Mouse (Mus musculus): ENCODE measurements at regions not wholly inside any gene's neighbourhood (a gene's known extent, or its start where the extent isn't known, plus 50 kb on each side); places are given as distances from the start of the nearest gene placed in this dataset.

DNA sequence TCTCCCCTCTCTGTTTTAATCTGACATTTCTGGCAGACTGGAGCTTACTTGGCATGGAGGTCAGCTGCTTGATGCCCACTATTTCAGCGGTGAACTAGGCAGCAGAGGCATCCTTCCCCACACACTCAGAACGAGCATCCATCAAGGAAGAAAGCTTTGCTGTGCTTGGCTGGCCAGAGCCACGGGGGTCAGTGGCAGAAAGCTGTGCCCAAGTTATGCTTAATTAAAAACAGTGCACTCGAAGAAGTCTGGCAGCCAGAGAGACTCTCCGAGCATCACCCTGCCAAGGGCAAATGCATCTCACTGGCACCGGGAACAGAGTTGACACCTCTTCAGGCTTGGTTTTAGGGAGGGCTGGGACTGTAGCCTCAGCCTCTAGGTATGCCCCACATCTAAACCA is 168.3 kb downstream of the Gm45692 start:
- no peak for DNase-seq (ENCODE audit: low read depth, low spot score)

DNA sequence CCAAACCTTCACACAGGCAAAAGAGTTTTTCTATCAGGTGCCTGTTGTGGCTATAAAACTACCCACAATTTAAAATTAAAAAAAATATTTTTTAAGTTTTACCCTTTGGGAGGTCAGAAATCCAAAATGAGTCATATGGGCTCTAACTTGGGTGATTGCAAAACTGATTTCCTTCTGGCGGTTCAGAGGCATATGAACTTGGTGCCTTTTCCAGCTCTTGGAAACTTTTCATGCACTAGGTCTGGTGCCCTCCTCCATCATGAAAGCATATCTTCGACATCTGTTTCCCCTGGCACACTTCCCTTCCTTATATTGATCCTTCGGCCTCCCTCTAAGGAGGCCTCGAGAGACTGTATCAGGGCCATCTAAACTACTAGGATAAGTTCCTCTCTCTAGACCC is 168.8 kb downstream of the Gm45692 start:
- DNase-seq (ENCODE audit: low read depth, low spot score): no peak

DNA sequence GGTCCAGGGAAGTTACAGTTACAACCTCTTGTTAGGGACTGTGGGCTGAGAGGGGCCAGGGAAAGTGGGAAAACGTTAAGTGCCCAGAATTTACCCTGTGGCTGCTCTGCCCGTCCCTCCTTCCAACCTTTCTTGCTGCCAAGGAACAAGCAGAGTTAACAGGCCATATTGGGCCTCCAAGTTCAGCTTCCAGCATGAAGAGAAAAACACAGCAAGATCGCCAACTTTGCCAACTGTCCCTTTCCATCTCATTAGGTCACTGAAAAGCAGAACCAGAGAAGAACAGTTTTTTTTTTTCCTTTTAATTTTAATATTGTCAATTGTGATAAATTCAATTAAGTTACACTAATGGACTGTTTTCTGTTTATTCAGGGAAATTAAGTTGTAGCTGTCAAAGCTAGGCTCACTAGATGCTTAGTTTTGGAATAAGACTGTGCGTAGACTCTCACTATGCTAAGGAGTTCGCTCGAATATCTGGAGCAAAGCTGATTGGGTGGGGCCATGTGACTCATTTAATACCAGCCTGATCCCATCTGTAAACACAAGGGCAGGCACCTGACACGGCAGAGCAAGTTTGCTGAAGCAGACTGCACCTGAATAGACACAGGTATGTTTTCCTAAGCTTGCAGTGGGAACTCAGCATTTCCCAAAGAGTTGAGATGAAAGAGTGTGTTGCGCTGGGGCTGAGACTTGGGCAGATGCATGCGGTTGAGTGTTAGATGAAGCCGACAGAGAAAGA is 178.9 kb downstream of the Gm45692 start:
- DNase-seq (ENCODE audit: low read depth, low spot score): no peak

DNA sequence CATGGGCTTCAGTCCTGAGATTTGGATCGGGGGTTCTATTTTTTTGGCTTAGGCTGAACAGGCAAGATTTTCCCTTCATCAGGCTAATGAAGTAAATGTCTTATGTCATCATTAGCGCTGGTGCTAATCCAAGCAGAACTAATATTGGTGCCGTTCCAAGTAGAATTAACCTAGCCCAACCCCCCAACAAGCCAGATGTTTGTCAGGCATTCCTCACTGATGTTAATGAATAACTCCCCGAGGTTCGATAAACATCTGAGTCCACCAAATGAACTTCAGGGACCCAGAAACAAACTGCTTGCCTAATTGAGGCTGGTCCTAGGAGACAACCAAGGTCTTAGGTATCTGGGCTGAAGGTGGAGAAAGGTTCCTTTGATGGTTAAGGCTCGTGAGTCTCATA is 180.9 kb downstream of the Gm45692 start:
- no peak for DNase-seq (ENCODE audit: low read depth, low spot score)

DNA sequence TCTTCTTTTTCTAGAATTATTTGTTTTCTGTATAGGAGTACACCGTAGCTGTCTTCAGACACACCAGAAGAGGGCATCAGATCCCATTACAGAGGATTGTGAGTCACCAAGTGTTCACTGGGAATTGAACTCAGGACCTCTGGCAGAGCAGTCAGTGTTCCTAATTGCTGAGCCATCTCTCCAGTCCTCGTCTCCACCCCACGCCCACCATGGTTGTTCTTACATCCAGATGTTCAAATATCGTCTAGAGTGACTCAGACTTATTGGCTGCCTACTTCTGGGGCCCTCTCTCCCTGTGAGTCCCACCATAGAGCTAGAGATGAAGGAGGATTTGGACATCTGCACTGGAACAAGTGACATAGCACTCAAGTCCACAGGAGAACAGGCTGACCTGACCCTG is 182.6 kb downstream of the Gm45692 start:
- DNase-seq (ENCODE audit: low read depth, low spot score): no peak

DNA sequence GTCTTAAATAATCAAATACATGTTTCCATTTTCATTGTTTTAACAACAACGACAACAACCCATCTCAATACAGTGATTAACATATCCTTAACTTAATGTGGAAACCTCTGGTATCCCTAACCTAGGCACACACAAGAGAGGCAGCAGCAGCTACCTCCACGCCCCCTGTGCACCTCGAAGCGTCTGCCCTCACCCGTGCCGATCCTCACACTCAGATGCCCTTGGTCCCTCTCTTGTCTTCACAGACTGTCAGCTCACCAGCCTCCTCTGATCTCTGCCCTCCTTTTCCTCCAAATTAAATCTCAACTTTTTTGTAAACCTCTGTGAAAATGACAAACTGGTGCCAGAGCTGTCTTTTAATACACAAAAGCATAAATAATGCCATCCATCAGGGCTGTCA is 185.2 kb downstream of the Gm45692 start:
- DNase-seq (ENCODE audit: low read depth, low spot score): no peak

DNA sequence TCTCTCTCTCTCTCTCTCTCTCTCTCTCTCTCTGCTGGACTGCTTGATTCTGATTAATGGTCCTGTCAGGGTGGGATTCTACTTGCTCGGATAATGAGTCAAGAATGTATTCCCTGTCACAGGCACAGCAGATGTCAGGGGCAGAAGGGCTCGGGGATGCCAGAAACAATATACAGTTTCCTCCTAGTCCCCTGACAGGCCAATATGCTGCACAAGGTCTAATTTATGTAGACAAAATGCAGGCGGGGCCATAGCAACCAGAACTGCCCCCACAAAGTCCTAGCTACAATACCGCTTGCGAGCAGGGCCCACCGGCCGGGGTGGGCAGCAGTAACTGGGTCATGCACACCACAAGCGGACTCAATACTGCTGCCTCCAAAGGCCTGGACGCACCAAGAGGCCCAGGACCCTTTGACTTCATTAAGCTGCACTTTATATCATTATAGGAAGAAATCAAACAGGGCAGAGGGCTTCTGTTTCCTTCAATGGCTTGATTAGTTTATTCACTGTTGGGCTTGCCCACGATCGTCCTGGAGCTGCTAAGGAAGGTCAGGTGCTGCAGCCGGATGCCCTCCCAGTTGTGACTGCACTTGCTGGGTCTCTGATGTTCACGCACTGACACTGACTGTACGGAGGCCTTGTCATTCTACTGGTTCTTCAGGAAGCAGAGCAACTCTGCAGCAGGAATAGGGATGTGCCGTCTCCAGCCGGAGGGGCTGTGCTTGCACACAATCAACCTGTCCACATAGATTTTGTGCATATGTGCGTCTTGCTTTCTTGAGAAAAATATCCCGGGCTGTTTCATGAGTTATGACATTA is 185.9 kb downstream of the Gm45692 start:
- no peak for DNase-seq (ENCODE audit: low read depth, low spot score)

DNA sequence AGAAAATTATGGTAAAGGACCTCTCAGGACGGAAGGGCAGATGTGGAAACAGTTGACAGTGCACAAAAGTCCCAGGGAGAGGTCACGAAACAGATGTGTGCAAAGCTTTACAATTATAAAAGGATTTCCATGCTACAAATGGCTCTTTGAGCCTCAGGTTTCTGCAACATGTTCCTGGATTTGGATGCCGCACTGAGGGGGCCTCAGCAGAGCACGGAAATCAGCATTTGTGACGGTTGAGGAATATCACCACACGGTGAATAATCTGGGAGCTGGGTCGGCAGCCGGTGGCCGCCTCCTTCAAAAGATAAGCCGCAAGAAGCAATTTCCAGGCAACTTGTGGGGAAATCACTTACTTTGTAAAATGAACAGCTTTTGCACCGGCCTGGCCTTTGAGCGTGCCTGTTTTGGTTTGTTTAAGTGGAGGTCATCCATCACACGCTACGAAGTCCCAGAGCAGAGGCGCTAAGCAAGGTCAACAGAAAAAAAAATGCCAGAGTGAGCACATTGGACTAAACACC is 188.8 kb downstream of the Gm45692 start:
- no peak for DNase-seq (ENCODE audit: low read depth, low spot score)

DNA sequence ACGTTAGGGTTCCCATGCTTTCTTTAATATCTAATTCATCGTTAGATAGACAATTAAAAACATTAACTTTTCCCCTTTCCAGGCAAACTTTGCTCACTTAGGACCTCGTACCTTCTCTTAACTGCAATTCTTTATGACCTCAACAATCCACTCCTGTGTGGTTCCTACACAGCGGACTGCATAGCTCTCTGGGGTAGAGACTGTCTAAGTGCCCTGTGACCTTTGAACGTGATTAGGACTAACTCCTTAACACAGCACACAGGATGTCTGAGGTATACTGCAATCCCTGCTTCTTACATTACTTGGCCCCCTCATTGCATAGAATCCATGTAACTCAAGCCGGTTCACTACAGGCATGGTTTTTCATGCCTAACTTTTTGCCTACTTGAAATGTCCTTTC is 190.4 kb downstream of the Gm45692 start:
- DNase-seq (ENCODE audit: low read depth, low spot score): no peak

DNA sequence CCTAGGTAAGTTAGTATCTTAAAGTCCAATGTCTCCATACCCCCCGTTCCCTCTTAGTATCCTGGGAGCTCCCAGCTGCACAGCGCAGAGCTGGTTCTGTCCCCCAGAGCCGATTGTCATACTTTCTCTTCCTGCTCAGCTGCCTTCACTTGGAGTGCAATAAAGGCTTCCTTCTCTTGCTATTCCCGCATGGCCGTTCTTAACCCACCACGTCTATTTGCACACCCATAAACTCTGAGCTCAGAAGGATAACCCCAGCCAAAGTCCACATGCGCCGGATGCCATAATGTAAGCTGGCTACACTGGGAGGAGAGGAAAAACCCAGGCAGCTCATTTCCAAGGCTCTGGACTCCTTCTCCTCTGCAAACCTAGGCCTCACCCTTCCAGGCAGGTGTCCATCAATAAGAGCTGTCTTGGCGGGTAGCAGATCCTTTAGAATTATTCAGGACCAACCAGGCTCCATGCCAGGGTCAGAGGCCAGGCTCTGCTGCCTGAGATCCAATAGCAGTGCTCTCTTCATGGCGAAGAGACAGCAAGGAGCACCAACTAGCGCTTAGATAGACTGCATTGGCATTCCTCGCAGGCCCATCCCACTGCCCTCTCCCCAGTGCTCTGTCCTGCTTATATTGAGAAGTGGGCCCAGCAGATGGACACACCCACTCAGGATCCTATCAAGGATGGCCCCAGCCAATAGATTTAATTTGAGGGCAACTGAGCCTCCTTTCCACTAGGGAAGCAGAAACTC is 204.4 kb downstream of the Gm45692 start:
- DNase-seq (ENCODE audit: low read depth, low spot score): no peak

DNA sequence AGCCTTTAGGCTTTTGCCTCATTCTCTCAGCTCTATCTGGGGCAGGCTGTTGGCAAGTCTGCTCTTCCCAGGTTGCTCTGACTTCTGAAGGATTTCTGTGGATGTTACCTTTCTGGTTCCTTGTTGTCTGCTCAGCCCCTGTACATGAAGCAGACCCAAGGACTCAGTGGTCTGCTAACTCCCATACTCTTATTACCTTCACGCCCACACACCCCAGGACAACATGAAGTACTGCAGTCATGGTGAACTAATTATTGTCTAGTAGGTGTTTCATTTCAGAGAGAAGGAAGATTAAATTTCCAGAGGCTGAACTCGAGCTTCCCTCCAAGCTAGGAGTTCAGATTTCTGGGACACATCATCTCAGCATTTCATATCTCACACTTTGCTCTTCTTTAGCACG is 205.3 kb downstream of the Gm45692 start:
- DNase-seq (ENCODE audit: low read depth, low spot score): no peak

DNA sequence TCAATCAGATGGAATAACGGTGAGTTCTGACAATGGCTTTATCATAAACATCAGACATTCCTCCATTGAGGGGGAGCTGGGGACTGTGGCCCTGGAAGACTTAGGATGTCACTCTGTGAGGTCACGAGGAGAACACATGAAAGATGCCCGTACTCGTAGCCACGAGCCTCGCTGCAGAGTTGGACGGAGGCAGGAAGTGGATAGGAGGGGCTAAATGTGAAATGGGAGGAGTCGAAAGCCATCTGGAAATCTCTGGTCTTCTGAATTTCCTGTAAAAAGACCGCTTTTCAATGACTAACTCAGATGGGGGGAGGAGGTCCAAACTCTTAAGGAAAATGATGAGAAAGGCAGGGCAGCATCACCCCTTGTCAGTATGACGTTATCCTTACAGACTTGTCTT is 210.5 kb downstream of the Gm45692 start:
- no peak for DNase-seq (ENCODE audit: low read depth, low spot score)

DNA sequence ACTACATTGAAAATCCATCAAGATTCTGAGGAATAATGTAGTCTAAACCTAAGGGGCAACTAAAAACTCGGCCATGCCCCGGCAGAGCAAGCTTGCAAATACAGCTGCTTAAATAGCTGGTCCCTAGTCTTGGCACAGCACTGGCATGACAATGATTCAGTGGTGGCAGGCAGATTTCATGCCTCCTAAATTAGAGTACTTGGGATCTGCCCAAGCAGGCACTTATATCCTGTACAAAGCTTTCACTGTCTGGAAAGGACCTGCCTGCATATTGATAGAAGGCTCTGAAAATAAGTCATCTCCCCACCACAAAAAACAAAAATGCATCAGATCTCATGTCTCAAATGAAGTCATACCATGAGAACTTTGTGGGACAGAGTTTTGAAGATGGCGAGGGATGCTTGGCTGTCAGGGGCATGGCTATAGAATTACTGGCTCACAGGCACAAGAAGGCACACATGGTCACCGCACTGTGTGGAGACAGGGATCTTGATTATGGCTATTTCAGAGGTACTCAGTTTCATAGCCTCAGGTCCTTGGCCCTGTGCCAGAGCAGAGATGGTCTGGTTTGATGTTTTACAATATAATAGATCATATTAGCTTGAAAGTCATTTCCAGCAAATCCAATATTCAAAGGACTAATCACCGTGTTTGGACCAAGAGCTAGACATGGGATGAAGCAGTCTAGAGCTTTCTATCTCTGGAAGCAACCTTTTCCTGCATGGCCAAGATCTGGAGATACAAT is 217.7 kb downstream of the Gm45692 start:
- DNase-seq (ENCODE audit: low read depth, low spot score): peak; percentile 34

DNA sequence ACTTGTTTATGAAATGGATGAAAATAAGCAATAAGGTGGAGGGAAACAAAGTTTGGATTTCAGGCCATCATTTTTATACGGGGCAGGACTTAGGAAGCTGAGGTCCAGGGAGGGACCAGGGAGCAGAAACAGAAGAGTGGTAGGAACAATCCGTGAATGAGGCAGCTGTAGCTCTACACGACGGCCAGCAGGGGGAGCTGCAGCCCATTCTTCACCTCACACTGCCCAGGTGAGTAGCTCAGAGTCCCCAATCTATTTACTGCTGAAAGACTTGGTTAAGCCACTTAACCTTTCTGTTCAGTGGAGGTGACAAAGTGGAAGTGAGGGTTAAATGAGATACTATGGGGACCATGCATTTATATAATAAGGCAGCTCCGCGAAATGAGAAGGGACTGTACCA is 225.7 kb downstream of the Gm45692 start:
- DNase-seq (ENCODE audit: low read depth, low spot score): peak; percentile 75

DNA sequence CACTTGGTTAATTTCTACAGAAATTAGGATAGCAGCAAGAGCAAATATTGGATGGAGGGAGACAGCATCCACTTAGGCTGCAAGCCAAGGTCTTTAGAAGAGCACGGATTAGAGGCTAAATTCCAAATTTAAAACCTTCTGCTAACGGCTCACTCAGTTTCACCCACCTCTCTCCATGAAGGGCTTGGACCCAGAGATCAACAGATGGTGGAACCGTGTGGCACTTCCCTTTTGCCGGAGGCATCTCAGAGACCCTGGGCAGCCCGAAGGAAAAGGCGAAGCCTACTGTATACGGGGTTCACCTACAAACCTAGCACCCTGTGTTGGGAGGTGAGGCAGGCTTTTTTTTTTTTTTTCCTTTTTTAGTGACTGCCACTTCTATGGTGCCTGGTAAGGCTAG is 229.9 kb downstream of the Gm45692 start:
- DNase-seq (ENCODE audit: low read depth, low spot score): peak; percentile 81

DNA sequence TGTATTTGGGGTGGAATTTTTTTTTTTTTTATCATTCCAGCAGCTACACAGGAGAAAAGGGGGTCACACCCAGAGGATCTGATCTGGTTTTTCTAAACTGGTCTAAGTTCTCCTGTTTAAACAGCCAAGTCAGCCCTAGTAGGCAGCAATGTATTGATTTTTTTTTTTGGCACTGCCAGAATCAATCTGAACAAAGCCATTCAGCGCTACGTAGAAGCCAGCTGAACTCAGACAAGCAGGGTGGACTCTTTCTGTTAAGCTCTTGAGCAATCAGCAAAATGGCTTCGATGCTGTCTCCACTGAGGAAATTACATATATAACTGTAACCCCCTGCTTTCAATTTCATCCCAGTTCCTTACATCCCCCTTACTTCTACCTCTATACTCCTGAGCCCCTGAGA is 230.5 kb downstream of the Gm45692 start:
- no peak for DNase-seq (ENCODE audit: low read depth, low spot score)

DNA sequence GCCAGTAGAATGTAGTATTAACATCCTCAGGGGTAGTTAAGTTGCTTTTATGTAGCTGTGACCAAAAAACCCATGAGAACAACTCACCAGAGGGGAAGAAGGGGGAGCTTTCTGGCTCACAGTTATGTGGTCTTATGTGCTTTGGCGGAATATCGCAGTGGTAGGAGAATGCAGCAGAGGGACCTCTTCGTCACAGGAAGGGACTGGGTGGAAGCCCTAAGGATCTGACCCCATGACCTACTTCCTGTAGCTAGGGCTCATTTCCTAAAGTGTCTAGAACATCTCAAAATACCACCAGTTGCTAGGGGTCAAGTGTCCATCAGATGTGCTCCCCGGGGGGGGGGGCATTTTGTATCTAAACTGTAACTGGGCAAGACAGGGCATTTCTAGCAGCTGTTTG is 231.3 kb downstream of the Gm45692 start:
- DNase-seq (ENCODE audit: low read depth, low spot score): no peak

DNA sequence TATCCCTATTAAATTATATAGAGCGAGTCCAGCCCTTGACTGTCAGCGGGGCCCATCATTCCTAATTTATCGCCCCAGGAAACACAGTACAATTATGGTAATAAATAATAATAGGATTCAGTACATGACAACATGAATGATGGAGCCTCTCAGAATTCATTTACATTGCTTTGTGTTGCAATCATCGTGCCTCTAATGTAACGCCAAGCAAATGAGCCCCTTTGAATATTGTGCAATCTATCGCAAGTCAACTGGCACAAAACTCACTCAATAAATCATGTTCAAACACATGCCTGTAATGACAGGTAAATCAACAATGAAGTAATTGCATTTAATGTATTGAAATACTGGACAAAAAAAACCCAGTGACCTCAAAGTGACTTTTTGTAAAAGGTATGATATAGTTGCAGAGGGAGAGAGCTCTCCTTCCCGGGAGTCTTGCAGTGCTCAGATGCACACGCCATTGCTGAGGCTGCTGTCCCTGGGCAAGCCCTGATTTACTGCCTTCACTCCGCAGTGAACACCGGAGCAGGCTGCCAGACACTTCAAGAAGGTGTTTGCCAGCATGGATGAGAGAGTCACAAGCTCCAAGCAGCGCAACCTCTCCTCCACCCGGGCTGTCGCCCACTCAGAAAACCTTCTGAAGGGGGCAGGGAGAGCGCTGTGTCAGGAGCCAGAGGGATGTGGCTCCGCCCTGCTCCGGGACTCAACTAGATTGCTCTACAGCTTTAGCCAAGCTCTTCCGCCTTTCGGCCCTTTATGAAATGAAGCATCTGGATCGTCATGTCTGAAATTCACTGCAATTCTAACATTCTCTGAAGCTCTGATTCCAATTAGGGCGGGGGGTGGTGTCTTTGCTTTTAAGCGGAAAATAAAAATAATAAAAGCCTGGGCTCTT is 232.6 kb downstream of the Gm45692 start:
- peak; percentile 77 for DNase-seq (ENCODE audit: low read depth, low spot score)

DNA sequence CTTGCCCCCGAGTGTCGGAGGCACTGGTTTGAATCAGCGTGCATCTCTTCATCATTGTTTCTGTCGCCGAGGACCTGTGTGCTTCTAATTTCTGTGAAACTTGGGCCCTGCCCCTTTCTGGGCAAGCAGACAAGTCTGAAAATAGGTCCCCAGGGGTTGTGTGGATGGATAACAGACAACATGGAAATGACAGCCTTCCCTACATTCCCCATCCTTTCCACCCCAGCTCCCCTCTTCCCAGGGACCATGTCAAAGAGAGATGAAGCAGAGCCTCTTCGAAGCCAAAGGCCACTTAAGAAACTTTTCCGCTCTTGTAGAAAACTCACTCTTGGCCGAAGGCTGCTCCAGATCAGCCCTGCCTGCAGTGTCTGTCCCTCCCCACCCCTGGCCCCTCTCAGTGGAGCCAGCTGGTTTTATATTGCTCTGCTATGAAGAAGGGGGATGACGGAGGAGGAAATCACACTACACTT is 233.2 kb downstream of the Gm45692 start:
- peak; percentile 14 for DNase-seq (ENCODE audit: low read depth, low spot score)

DNA sequence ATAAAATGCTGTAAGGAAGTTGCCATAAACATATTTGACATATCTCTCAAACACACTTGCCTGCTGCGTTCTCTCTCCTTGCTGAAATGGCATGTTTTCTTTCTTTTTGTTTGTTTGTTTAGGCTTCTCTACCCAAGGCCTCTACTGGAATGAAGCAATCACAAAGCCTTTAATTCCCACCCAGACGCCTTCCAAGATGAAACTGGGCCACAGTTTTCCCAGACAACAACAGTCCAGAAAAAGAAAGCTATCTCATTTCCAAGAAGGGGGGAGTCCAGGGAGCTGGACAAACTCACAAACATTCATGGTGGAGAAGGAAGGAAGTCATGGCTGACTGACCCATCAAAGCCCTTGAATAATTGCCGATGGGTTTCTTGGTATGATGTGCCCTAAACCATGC is 234.1 kb downstream of the Gm45692 start:
- DNase-seq (ENCODE audit: low read depth, low spot score): no peak

Measured in brain, adult 2 months (tissue).